Mouse (Mus musculus) liver (tissue): ENCODE measurements around the gene Bloc1s3.
"Not testable (repeated sequence)": the region's sequence is repeated elsewhere in the genome, so short reads cannot be mapped to it uniquely, and the experiment has no call there.

ENCODE experiments used
- DNase-seq: peaks from one replicate; pipeline ENCODE4 v3.0.0-alpha.2; 2020; ENCODE audit warnings: mixed read lengths

Gene Bloc1s3

DNA sequence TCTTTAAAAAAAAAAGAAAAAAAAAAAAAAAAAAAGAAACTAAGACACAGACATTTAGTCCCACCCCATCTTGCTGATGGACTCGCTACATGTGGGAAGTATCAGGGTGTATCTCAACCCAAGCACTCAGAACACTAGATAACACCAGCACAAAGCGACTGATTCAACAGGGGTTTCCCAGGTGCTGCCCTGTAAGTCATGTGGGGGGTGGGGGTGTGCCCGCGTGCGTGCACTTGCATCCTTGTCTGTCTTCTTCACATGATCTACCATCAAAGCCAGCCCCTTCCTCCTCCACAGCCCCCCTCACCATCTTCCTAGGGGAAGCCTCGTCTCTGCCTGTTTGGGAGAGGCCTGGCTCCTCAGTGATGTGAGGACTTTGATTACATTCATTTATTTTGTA, 4.2 kb upstream of the Bloc1s3 start:
- no peak for DNase-seq

- DNase-seq = not testable (repeated sequence)
These were observed 3.8 kb upstream of the Bloc1s3 start for GRCm38 (mm10) chr7:19511934-19512333.

GRCm38 (mm10) chr7:19509786-19510185, 1.6 kb upstream of the Bloc1s3 start:
- DNase-seq = no peak

GRCm38 (mm10) chr7:19508924-19509568, 879 bp upstream of the Bloc1s3 start:
- no peak for DNase-seq

GRCm38 (mm10) chr7:19507612-19507981, 570 bp downstream of the Bloc1s3 start:
- DNase-seq = no peak

GRCm38 (mm10) chr7:19506969-19507611, 1.1 kb downstream of the Bloc1s3 start:
- DNase-seq = peak; percentile 70

DNA sequence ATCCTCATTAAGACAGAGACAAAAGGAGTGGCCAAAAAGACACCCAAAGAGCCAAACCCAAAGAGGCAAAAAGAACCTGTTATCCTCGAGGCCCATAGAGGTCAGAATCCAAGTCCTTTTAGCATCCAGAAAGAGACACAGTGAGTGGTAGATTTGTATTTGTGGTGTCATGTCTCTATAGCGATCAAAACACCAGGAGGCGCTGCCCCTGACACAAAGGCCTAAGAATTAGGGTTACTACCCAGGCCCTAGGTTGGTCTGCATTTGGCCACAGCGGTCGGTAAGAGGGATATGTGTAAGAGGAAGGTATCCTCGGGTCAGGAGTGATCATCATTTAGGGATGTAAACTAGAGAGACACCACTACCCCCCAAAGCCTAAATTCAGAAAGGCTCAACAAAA, 1.8 kb downstream of the Bloc1s3 start:
- peak; percentile 52 for DNase-seq

GRCm38 (mm10) chr7:19503481-19504068, 4.6 kb downstream of the Bloc1s3 start:
- peak; percentile 60 for DNase-seq

DNA sequence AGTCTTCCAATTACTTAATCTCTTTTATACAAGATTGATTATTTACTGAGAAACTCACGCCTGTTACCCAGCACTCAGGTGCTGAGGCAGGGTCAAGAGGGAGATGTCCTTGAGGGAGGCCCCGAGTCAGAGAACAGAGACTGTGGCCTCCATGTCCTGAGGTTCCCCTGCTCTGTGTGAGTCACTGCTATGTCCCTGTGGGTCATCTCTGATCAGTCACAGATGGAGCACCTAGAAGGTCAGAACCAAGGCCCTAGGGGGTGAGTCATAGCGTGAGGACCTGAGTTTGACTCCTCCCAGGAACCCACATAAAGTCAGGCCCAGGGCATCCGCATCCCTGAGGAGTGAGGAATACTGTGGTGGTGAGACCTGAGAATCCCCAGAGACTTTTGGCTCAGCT, 6.5 kb downstream of the Bloc1s3 start:
- no peak for DNase-seq

DNA sequence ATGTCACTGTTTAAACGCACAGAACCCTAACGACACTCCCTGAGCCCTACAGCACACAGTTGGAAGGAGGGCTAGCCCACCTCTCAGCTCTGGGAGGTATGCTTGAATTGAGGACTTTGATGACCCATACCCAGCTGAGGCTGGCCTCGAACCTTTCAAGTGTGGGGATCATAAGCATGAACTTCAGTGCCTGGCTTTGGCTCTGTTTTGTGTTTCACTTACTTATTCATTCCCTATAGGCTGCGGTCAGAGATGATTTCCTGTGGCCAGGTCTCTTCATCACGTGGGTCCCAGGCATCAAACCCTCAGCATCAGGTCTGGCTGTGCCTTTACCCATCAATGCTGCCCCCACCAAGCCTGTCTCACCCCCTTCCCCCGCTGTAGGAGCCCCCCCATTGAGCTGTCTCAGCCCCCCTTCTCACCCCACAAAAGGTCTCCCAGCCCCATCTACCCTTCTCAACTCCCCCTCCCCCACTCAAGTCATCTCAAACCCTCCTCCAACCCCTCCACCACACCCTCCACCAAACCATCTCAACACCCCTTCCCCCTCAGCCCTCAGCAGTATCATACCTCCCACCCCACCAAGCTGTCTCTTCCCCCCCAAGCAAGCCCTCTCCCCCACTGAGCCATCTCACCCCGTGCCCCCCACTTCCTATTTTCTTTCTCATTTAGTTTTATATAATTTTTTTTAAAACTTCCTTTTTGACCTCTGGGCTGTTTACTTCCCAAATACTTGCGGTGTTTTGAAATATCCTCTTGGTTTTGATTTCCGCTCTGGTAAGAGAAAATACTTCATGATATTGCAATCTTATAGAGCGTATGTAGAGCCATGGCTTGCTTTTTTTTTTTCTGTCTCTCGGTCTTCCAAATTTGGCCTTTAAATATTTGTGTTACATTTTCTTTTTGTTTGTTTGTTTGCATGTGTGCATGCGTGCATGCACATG, 7.5 kb downstream of the Bloc1s3 start:
- DNase-seq = no peak

- no peak for DNase-seq
These were observed 9.8 kb downstream of the Bloc1s3 start for GRCm38 (mm10) chr7:19498326-19498725.

- no peak for DNase-seq
These were observed 12.0 kb downstream of the Bloc1s3 start for GRCm38 (mm10) chr7:19496214-19496555.

DNA sequence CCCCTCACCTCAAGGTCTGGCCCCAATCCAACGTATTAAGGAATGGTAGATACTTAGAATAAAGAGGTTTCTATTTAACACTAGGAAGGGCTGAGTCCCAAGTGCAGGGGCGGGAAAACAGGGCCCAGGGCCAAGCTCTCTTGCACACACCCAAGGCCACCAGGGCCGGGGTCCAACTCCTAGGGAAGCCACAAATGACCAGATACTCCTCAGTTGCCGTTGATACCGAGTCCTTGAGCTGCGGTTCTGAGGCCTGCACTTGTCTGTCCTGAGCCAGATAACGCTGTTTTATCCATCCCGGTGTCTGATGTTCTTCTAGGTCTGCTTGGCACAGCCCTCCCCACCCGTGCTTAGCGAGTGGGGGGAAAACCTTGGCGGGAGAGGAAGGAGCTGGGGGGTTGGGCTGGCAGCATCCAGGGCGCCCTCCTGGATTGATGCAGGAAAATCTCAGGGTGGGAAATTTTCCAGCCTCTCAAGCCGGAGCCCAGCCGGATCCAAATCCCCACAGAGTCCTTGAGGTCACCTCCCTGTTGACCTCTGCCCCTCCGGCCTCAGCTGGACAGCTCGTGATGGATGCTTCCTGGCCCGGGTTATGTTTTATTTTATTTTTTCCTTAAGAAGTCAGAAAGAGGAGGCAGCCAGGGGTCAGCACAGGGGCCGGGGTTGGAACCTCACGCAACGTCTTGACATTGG, 12.5 kb downstream of the Bloc1s3 start:
- no peak for DNase-seq

DNA sequence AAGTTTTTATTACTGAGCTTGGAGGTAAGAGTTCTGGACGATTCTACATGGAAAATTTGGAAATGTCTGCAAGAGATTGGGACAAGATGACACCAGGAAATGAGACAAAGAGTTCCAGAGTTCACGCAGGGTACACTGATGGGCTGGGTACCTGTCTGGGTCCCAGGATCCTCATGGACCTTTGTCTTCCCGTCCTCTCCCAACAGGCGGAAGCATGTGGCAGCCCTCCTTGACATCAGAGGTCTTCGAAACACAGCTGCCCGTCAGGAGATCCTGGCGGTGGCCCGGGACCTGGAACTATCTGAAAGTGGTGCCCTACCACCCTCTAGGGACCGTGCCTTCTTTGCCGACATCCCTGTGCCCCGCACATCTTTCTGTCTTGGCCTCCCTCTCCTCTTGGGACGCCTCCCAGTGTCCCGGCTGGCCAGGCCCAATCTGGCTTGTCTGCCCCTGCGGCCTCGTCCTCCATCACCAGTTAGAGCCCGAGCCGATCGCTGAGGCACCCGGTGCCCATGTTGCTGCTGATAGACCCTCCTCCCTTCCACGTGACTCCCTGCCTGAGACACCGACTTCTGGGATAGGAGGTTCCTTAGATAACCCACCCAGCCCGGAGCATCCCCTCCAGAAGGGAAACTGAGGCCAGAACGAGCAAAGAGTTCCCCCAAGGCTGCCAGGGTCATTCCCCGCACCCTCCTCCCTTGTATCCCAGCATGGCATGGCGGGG, 13.3 kb downstream of the Bloc1s3 start:
- no peak for DNase-seq

DNA sequence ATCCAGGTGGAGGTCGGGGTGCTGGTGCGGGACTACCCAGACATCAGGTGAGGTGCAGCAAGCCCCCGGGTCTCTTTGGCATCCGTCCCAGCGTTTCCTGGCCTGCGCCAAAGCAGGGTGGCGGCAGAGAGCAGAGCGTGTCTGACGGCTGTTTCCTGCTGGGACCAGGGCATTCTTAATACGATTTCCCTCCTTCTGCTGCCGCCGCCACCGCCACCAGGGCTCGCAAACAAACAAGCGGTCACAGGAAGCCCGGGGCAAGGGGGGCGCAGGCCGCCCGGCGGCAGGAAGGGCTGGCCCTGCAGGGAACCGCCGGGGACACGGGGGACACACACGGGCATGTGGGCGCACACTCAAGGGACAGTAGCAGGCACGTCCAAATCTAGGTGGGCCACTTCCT, 16.4 kb downstream of the Bloc1s3 start:
- DNase-seq = peak; percentile 38

DNA sequence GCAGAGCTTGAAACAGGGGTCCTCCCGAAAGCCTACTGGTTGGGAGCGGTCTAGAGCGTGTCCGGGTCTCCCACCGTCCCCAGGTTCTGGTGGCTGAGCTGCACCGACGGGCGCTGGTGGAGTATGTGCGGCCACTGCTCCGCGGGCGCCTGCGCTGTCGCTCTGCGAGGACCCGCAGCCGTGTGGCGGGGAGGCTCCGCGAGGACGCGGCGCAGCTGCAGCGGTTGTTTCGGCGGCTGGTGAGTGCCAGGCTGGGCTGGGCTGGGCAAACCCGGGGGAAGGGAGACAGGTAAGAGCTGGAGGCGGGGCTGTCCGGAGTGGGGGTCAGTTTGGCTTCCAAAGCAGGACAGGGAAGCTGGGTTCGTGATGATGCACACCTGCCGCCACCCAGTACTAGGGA, 18.6 kb downstream of the Bloc1s3 start:
- DNase-seq = no peak

GRCm38 (mm10) chr7:19486549-19486948, 21.6 kb downstream of the Bloc1s3 start:
- no peak for DNase-seq

DNA sequence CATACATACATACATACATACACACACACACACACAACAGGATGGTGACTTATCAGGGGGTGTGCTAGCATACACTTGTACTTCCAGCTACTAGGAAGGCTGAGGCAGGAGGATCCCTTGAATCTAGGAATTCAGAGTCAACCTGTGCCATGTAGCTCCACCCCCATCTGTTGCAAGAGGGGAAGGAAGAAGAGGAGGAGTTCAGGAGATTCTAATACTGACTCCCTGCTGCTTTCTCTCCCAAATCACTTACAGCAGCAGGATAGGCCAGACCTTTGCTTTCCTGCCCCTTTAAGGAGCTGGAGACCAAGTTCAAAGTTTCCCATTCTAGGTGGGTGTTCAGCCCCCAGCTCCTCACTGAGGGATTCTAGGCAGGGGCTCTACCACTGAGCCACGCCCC, 22.7 kb downstream of the Bloc1s3 start:
- no peak for DNase-seq

- DNase-seq = no peak
These were observed 24.9 kb downstream of the Bloc1s3 start for GRCm38 (mm10) chr7:19483281-19483680.

GRCm38 (mm10) chr7:19477624-19478384, 30.4 kb downstream of the Bloc1s3 start:
- no peak for DNase-seq

- no peak for DNase-seq
These were observed 31.1 kb downstream of the Bloc1s3 start for GRCm38 (mm10) chr7:19477084-19477483.
